Mouse (Mus musculus) intestine, postnatal 0 days (tissue): ENCODE results near the gene Dnmt1. TPM values are rescaled to one million over a fixed set of nuclear protein-coding genes. Genes with fewer than 3 reads are reported as not detected.

ENCODE experiments used
- ATAC-seq: fragments of 200-750 bp; cut with Nextera tagmentation; 2 replicates; pipeline ENCODE4 v1.8.0; 2017; ENCODE audit warnings: mild to moderate bottlenecking, moderate TSS enrichment, moderate library complexity
- H3K27ac ChIP-seq: fragments of 300-500 bp; sonication (generic); 2 replicates; pipeline ENCODE4 v1.5.1; 2014; ENCODE audit warnings: mild to moderate bottlenecking, low read depth, low read length, moderate library complexity
- H3K27me3 ChIP-seq: fragments of 300-500 bp; sonication (generic); replicated peaks from 2 replicates; pipeline ENCODE4 v1.6.1; 2014; ENCODE audit warnings: low read length, mixed read lengths; ENCODE audit not compliant: control insufficient read depth, insufficient read depth
- H3K36me3 ChIP-seq: fragments of 300-500 bp; sonication (generic); 2 replicates; pipeline ENCODE4 v1.6.1; 2014; ENCODE audit warnings: mild to moderate bottlenecking, moderate library complexity; ENCODE audit not compliant: control insufficient read depth, insufficient read depth
- H3K4me1 ChIP-seq: fragments of 300-500 bp; sonication (generic); replicated peaks from 2 replicates; pipeline ENCODE4 v1.6.1; 2014; ENCODE audit warnings: antibody characterized with exemption, low read length, mixed read lengths; ENCODE audit not compliant: control insufficient read depth, insufficient read depth
- H3K4me2 ChIP-seq: fragments of 300-500 bp; sonication (generic); replicated peaks from 2 replicates; pipeline ENCODE4 v1.6.1; 2014; ENCODE audit warnings: low read depth, mild to moderate bottlenecking, moderate library complexity
- H3K4me3 ChIP-seq: fragments of 300-500 bp; sonication (generic); 2 replicates; pipeline ENCODE4 v1.5.1; 2014; ENCODE audit warnings: low read depth, low read length
- H3K9ac ChIP-seq: fragments of 300-500 bp; sonication (generic); 2 replicates; pipeline ENCODE4 v1.6.1; 2014; ENCODE audit warnings: mild to moderate bottlenecking, low read depth, low read length
- H3K9me3 ChIP-seq: fragments of 300-500 bp; sonication (generic); 2 replicates; pipeline ENCODE4 v1.6.1; 2016; ENCODE audit warnings: mixed run types; ENCODE audit not compliant: control insufficient read depth
- CTCF ChIP-seq: sonication (generic); IDR thresholded peaks from 2 replicates; pipeline ENCODE4 v1.5.1; 2016; ENCODE audit warnings: low read depth, mild to moderate bottlenecking, control low read depth, antibody characterized with exemption, moderate library complexity
- WGBS: fragments of 180-500 bp; shearing (Covaris S2); extraction: QIAGEN DNeasy Blood & Tissue Kit; methylation state at CpG from one replicate; pipeline ENCODE4 v1.1.7; 2014; 5-methylcytosine and 5-hydroxymethylcytosine counted together
- microRNA-seq: library from miRNA; unstranded; fragments of <30 nt; microRNA quantifications from one replicate; pipeline ENCODE4, GENCODE M21; 2016
- polyA plus RNA-seq: library from polyadenylated mRNA; unstranded; fragments of >200 nt; fragmentation: Nextera tagmentation; extraction: Ambion mirVana; gene quantifications from 2 replicates; pipeline ENCODE4 v1.2.1, GENCODE M21; 2015

Gene Dnmt1
- polyA plus RNA-seq, 1 experiment from 2014 or later = 19.2 TPM

DNA sequence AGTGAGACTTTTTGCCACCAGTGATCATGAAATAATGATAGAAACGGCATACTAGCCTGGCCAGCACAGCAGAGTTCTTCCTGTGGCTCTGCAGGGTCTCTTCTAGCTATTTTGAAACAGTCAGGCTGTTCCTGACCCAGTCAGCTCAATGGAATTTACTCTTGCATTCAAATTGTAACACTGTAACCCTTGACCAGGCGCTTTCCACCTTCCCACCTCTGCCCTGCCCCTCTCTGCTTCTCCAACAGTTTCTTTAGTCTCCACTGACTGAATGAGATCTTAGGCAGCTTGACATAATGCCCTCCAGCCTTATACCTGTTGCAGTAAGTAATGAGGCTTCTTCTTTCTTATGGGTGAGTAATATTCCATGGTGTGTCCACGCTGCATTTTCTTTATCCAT, 92.8 kb downstream of the Dnmt1 start:
- no peak for TF ChIP-seq CTCF
- no peaks in the 10 kb centered on the region for H3K4me1 ChIP-seq
- H3K27ac ChIP-seq = no peak overlapping the region
- no peak overlapping the region for H3K9ac ChIP-seq
- 61% methylated on average over 3 of the region's 3 CpGs for WGBS
- no peaks in the 10 kb centered on the region for H3K9me3 ChIP-seq
- H3K4me3 ChIP-seq = no peak overlapping the region
- H3K27me3 ChIP-seq = no peaks in the 10 kb centered on the region
- ATAC-seq = no peak
- no peak overlapping the region for H3K4me2 ChIP-seq
- H3K36me3 ChIP-seq = peaks cover 6% of the 10 kb centered on the region; the same call in 1 of the 2 replicates

- Histone ChIP-seq H3K4me3 (no peak overlapping the region), H3K4me2 (no peak overlapping the region), H3K27me3 (no peaks in the 10 kb centered on the region), H3K36me3 (no peaks in the 10 kb centered on the region), H3K9me3 (no peaks in the 10 kb centered on the region), H3K27ac (no peak overlapping the region), H3K9ac (no peak overlapping the region), H3K4me1 (no peaks in the 10 kb centered on the region)
- no peak for TF ChIP-seq CTCF
- WGBS = 57% methylated on average over 4 of the region's 4 CpGs
- no peak for ATAC-seq
Observed at GRCm38 (mm10) chr9:20862225-20862624, 97.5 kb downstream of the Dnmt1 start.

GRCm38 (mm10) chr9:20861821-20862220, 97.9 kb downstream of the Dnmt1 start:
- TF ChIP-seq CTCF = peak; percentile 75
- Histone ChIP-seq H3K27ac (no peak overlapping the region), H3K27me3 (no peaks in the 10 kb centered on the region), H3K36me3 (no peaks in the 10 kb centered on the region), H3K4me1 (no peaks in the 10 kb centered on the region), H3K4me3 (no peak overlapping the region), H3K9ac (no peak overlapping the region), H3K4me2 (no peak overlapping the region), H3K9me3 (no peaks in the 10 kb centered on the region)
- ATAC-seq = no peak
- 9% methylated on average over 4 of the region's 4 CpGs for WGBS

DNA sequence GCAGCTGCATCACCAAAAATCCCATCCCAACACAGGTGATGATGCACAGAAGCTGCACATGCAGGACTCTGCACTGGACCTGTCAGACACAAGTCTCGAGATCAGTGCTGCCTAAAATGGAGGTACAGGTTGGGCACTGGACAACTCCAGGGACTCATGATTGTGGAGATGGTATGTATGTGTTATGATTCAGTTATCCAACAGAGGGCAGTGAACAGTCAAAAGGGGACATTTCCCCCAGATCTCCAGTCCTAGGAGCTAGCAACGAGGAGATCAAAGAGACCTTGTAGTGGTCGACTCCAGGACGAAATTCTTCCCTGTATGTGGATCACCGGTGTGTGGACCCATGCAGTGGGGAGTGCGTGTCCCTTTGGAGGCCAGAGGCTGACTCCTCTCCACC, 99.8 kb downstream of the Dnmt1 start:
- ATAC-seq = no peak
- Histone ChIP-seq H3K9ac (no peak overlapping the region), H3K27me3 (no peaks in the 10 kb centered on the region), H3K36me3 (no peaks in the 10 kb centered on the region), H3K4me1 (no peaks in the 10 kb centered on the region), H3K4me2 (no peak overlapping the region), H3K9me3 (no peaks in the 10 kb centered on the region), H3K27ac (no peak overlapping the region), H3K4me3 (no peak overlapping the region)
- 41% methylated on average over 6 of the region's 6 CpGs for WGBS
- 0 out of 2 replicates have a peak, but pooled peaks have one; percentile 8 for TF ChIP-seq CTCF

Small RNAs within 50 kb of the gene (microRNA-seq; reads per million reads assigned to microRNA genes)
- gene Mir7081 = 0.82 reads per million

Other genes with a start within 250 kb of the Dnmt1 start
- gene Olfm2, start 213.5 kb downstream of the Dnmt1 start, polyA plus RNA-seq = 3.7 and 4.1 TPM in 2 replicates
- gene Col5a3, start 144.8 kb downstream of the Dnmt1 start, polyA plus RNA-seq = 1.2 and 1.9 TPM in 2 replicates
- not detected in 2 replicates for gene Rdh8, start 141.4 kb downstream of the Dnmt1 start, polyA plus RNA-seq
- 4.9 and 5.6 TPM in 2 replicates for gene A230050P20Rik, start 91.2 kb downstream of the Dnmt1 start, polyA plus RNA-seq
- 9.4 and 9.8 TPM in 2 replicates for gene Angptl6, start 80.2 kb downstream of the Dnmt1 start, polyA plus RNA-seq
- gene Ppan, start 71.7 kb downstream of the Dnmt1 start, polyA plus RNA-seq = 18.7 and 21.4 TPM in 2 replicates
- gene Eif3g, start 61.3 kb downstream of the Dnmt1 start, polyA plus RNA-seq = 131 and 138 TPM in 2 replicates
- 9.5 and 11.4 TPM in 2 replicates for gene S1pr2, start 16.9 kb upstream of the Dnmt1 start, polyA plus RNA-seq
- gene Mrpl4, start 42.9 kb upstream of the Dnmt1 start, polyA plus RNA-seq = 107 and 113 TPM in 2 replicates
- gene Icam1, start 56.1 kb upstream of the Dnmt1 start, polyA plus RNA-seq = 10.2 and 11.8 TPM in 2 replicates
- 0.12 and 0.20 TPM in 2 replicates for gene Icam4, start 69.5 kb upstream of the Dnmt1 start, polyA plus RNA-seq
- gene Icam5, start 72.2 kb upstream of the Dnmt1 start, polyA plus RNA-seq = 0.08 and 0.12 TPM in 2 replicates
- not detected in 2 replicates for gene Zglp1, start 107.2 kb upstream of the Dnmt1 start, polyA plus RNA-seq
- gene Gm49373, start 113.2 kb upstream of the Dnmt1 start, polyA plus RNA-seq = 0.09 and 0.13 TPM in 2 replicates
- 42.7 and 46.3 TPM in 2 replicates for gene Fdx1l, start 113.7 kb upstream of the Dnmt1 start, polyA plus RNA-seq
- gene Gm38431, start 132.1 kb upstream of the Dnmt1 start, polyA plus RNA-seq = 0.22 and 0.42 TPM in 2 replicates
- 22.5 and 26.2 TPM in 2 replicates for gene Raver1, start 132.1 kb upstream of the Dnmt1 start, polyA plus RNA-seq
- gene Tyk2, start 171.4 kb upstream of the Dnmt1 start, polyA plus RNA-seq = 8.0 and 9.2 TPM in 2 replicates
- 113 and 115 TPM in 2 replicates for gene Cdc37, start 190.1 kb upstream of the Dnmt1 start, polyA plus RNA-seq
- 2.8 and 3.5 TPM in 2 replicates for gene Pde4a, start 205.8 kb upstream of the Dnmt1 start, polyA plus RNA-seq